Mouse (Mus musculus): ENCODE results near the gene Cyp1b1.

DNA sequence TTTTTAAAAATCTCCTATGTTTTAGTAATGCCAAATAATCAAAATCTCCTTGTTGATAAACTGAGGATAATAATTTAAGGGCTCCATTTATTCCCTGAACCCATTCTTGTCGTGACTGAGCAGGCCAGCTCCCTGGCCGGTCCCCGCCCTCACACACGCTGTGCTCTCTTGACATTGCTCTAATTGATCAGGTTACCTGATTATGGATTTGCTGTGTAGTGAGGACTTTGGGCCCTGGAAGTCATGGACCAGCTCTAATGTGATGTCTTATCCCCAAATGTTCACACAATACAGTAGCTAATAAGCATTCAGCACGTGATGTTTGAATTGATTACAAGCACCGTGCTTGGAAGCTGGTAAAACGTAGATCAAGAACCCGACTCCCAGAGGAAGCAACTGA is 56.0 kb downstream of the Cyp1b1 start:
- TF ChIP-seq MYB (IDR thresholded peaks at IDR 0.05; ENCODE audit: low read depth, low read length) (no peak), POLR2AphosphoS2 (IDR thresholded peaks at IDR 0.05; ENCODE audit: low read length) (no peak), GABPA (IDR thresholded peaks at IDR 0.05; ENCODE audit: low read depth, low read length) (no peak), NRF1 (IDR thresholded peaks at IDR 0.05; ENCODE audit: insufficient read depth, low read depth, low read length, poor library complexity, severe bottlenecking) (no peak), EP300 (IDR thresholded peaks at IDR 0.05; ENCODE audit: low read depth in 1 of 2, low read length in 2 of 2) (no peak), ZNF384 (IDR thresholded peaks at IDR 0.05; ENCODE audit: low read depth, low read length) (no peak), CTCF (IDR thresholded peaks at IDR 0.05 in 2 of 3, conservative IDR thresholded peaks at IDR 0.05 in 1 of 3; ENCODE audit: control insufficient read depth in 1 of 3, insufficient read depth in 1 of 3, low read depth in 2 of 3, low read length in 3 of 3, poor library complexity in 1 of 3, severe bottlenecking in 1 of 3) (no peak), TAL1 (IDR thresholded peaks at IDR 0.05; ENCODE audit: low read length) (no peak)
